Mouse (Mus musculus): Measurements from ENCODE around the gene Bcat1. TPM values are rescaled to one million over a fixed set of nuclear protein-coding genes. Genes with fewer than 3 reads are reported as not detected.
A peak's percentile ranks its signal among the peaks of the same experiment; 100 is the strongest.

The Bcat1 gene
- polyA plus RNA-seq, 1 experiment = 1.9 TPM

DNA sequence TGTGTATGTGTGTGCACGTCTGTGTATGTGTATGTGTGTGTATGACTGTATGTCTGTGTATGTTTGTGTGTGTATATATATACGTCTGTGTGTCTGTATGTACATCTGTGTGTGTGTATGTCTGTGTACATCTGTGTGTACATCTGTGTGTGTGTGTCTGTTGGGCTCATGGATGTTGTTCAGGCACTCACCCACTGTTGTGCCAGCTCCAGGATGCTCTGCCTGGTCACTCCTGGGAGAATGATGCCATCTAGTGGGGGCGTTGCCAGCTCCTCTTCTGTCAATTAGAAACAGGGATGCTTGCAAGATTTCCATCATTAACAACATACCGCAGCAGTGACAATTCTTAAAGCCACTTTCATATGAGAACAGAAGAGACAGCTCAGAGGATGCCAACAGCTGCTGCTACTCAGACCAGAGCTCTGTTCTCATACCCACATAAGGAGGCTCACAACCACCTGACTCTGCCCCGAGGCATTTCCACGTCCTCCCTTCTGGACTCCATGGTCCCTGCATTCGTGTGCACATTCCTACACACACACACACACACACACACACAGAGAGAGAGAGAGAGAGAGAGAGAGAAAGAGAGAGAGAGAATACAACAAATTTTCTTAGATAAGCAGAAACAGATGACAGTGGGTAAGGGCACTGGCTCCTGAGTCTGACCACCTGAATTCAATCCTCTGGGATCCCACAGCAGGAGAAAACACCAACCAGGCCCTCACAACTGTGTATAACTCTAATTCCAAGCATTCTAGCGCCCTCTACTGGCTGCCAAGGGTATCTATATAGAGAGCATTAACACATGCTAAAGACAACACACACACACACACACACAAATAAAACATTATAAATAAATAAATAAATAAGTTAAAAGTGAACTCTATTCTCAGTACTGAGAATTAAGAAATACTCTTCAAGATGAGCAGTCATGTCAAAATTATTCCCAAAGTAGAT, 65.8 kb downstream of the Bcat1 start:
- Histone ChIP-seq H3K27me3 (ENCODE audit: control insufficient read depth, insufficient read depth, low read length) (no peaks in the 10 kb centered on the region), H3K4me3 (ENCODE audit: control insufficient read depth, insufficient read depth, low read length) (no peak overlapping the region), H3K27ac (ENCODE audit: control insufficient read depth, insufficient read depth, low read length) (no peak overlapping the region), H3K36me3 (ENCODE audit: control insufficient read depth, insufficient read depth, low read length) (no peaks in the 10 kb centered on the region), H3K4me1 (replicated peaks; ENCODE audit: control insufficient read depth, insufficient read depth, low read length) (no peaks in the 10 kb centered on the region)
- WGBS = 79% methylated on average over 8 of the region's 8 CpGs
- peak; percentile 41 for DNase-seq
- TF ChIP-seq POLR2A (IDR thresholded peaks at IDR 0.05; ENCODE audit: control insufficient read depth, extremely low read depth, insufficient read depth, low read length, poor library complexity) = no peak
- TF ChIP-seq CTCF (IDR thresholded peaks at IDR 0.05; ENCODE audit: borderline replicate concordance, control insufficient read depth, extremely low read depth, insufficient read depth, low read length, poor library complexity) = no peak

DNA sequence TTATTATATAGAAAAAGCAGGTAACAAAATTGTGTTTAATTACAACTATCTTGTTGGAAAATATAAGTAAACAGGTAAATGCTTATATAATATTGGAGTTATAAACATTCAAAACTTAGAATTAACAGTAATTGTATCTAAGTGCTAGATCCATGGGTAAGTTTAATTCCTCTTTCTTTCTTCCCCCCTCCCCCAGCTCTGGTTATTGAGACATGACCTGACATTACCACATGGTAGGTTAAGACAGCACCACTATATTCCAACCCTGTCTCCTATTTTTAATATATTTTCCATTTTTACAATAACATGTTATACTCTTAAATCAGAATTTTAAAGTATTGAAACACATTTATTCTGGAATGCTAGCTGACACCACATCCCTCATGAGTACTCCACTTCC, 72.5 kb downstream of the Bcat1 start:
- H3K27me3 ChIP-seq (ENCODE audit: control insufficient read depth, insufficient read depth, low read length) = no peaks in the 10 kb centered on the region
- no peak overlapping the region for H3K27ac ChIP-seq (ENCODE audit: control insufficient read depth, insufficient read depth, low read length)
- no peak for DNase-seq
- no peak for TF ChIP-seq POLR2A (IDR thresholded peaks at IDR 0.05; ENCODE audit: control insufficient read depth, extremely low read depth, insufficient read depth, low read length, poor library complexity)
- no peak for TF ChIP-seq CTCF (IDR thresholded peaks at IDR 0.05; ENCODE audit: borderline replicate concordance, control insufficient read depth, extremely low read depth, insufficient read depth, low read length, poor library complexity)
- no peak overlapping the region for H3K4me3 ChIP-seq (ENCODE audit: control insufficient read depth, insufficient read depth, low read length)
- H3K36me3 ChIP-seq (ENCODE audit: control insufficient read depth, insufficient read depth, low read length) = no peaks in the 10 kb centered on the region
- H3K4me1 ChIP-seq (replicated peaks; ENCODE audit: control insufficient read depth, insufficient read depth, low read length) = no peaks in the 10 kb centered on the region

DNA sequence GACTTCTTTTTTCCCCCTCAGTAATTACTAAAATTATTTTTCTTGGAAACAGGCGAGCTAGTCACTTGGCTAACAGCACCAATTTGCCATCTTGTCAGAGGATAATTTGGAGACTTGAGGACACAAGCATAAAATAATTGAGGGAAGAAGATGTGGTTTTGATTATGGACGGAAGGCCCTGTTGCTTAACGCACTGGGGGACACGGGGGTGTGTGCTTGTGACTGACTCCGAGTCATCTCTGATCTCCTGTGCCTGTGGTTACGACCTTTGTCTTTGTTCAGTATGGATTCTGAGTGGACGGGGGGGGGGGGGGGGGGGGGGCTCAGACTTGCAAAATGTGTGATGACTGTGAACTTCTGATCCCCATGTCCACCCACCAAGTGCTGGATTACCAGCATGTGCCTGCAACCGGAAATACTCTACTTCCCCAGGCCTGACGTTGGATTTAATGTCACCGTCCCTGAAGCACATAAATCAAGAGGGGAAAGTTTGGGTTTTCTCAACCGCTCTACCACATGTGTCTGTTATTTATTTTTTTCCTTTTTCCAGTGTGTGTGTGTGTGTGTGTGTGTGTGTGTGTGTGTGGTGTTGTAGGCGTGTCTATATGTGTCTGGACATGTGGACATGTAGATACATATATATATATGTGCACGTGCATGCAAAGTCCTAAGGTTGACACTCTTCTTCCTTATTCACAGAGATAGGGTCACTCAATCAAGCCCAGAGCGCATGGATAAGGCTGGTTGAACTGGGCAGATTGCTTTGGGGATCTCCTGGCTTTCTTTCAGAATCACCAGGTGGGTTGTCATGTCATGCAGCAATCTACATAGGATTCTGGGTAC, 73.7 kb downstream of the Bcat1 start:
- no peak for DNase-seq
- WGBS = 43% methylated on average over 14 of the region's 14 CpGs
- Histone ChIP-seq H3K27ac (ENCODE audit: control insufficient read depth, insufficient read depth, low read length) (no peak overlapping the region), H3K36me3 (ENCODE audit: control insufficient read depth, insufficient read depth, low read length) (no peaks in the 10 kb centered on the region), H3K27me3 (ENCODE audit: control insufficient read depth, insufficient read depth, low read length) (no peaks in the 10 kb centered on the region), H3K4me3 (ENCODE audit: control insufficient read depth, insufficient read depth, low read length) (no peak overlapping the region), H3K4me1 (replicated peaks; ENCODE audit: control insufficient read depth, insufficient read depth, low read length) (no peaks in the 10 kb centered on the region)
- no peak for TF ChIP-seq POLR2A (IDR thresholded peaks at IDR 0.05; ENCODE audit: control insufficient read depth, extremely low read depth, insufficient read depth, low read length, poor library complexity)

DNA sequence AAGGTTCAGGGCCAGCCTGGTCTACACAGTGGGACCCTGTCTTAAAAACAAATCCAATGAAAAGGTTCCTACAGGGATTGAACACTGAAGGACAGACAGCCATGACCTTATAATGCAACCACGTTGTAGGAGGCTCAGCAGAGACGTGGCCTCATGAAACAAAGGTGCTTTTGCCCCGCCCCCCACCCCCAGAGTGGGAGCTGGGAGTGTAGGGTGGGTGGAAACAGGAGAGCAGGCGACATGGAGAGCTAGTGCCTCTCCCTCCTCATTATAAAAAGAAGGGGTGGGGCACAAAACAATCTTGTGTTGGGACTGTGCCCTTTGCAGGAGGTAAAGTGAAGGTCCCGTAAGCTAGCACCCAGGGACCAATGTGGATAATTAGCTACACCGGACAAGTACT, 74.5 kb downstream of the Bcat1 start:
- no peak for DNase-seq
- no peaks in the 10 kb centered on the region for H3K4me1 ChIP-seq (replicated peaks; ENCODE audit: control insufficient read depth, insufficient read depth, low read length)
- no peak overlapping the region for H3K4me3 ChIP-seq (ENCODE audit: control insufficient read depth, insufficient read depth, low read length)
- no peak overlapping the region for H3K27ac ChIP-seq (ENCODE audit: control insufficient read depth, insufficient read depth, low read length)
- no peaks in the 10 kb centered on the region for H3K27me3 ChIP-seq (ENCODE audit: control insufficient read depth, insufficient read depth, low read length)
- no peaks in the 10 kb centered on the region for H3K36me3 ChIP-seq (ENCODE audit: control insufficient read depth, insufficient read depth, low read length)
- no peak for TF ChIP-seq POLR2A (IDR thresholded peaks at IDR 0.05; ENCODE audit: control insufficient read depth, extremely low read depth, insufficient read depth, low read length, poor library complexity)
- TF ChIP-seq CTCF (IDR thresholded peaks at IDR 0.05; ENCODE audit: borderline replicate concordance, control insufficient read depth, extremely low read depth, insufficient read depth, low read length, poor library complexity) = no peak
- WGBS = 81% methylated on average over 6 of the region's 6 CpGs

DNA sequence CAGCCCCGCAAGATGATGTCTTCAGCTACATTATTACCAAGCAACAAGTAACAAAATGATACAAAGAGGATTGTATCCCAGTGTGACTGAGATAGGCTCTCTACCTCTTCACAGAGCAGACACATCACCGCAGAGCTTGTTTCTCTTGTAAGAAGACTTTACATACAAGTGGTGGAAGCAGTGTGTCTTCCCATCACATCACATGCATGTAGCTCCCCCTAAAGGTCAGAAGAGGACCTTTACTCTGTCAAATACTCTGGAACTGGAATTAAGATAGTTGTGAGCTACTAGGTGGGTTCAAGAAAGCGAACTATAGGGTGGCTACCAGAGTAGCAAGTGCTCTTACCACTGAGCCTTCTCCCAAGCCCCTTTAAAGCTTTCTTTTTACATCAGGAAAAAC, 78.8 kb downstream of the Bcat1 start:
- 82% methylated on average over 3 of the region's 3 CpGs for WGBS
- Histone ChIP-seq H3K4me1 (replicated peaks; ENCODE audit: control insufficient read depth, insufficient read depth, low read length) (no peaks in the 10 kb centered on the region), H3K4me3 (ENCODE audit: control insufficient read depth, insufficient read depth, low read length) (no peak overlapping the region), H3K27me3 (ENCODE audit: control insufficient read depth, insufficient read depth, low read length) (no peaks in the 10 kb centered on the region), H3K36me3 (ENCODE audit: control insufficient read depth, insufficient read depth, low read length) (no peaks in the 10 kb centered on the region), H3K27ac (ENCODE audit: control insufficient read depth, insufficient read depth, low read length) (no peak overlapping the region)
- DNase-seq = no peak
- no peak for TF ChIP-seq POLR2A (IDR thresholded peaks at IDR 0.05; ENCODE audit: control insufficient read depth, extremely low read depth, insufficient read depth, low read length, poor library complexity)
- no peak for TF ChIP-seq CTCF (IDR thresholded peaks at IDR 0.05; ENCODE audit: borderline replicate concordance, control insufficient read depth, extremely low read depth, insufficient read depth, low read length, poor library complexity)

DNA sequence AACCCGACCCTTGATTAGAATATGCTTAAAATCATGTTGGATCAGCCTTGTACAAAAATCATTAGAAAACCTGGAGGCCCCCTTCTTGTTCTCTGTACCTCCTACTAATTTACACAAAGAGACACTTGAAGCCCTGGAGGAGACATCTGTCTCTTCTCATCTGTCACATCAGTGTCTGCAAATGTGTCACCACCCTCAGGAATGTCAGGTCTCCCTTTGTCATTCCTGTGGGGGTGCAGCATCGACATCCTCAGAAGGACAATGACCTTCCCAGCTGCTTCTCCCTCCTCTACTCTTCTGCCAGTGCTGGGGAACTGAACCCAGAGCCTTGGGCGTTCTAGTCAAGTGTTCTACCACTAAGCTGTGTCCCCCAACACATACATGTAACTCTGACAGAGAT, 83.9 kb downstream of the Bcat1 start:
- WGBS = 84% methylated on average over 3 of the region's 3 CpGs
- TF ChIP-seq POLR2A (IDR thresholded peaks at IDR 0.05; ENCODE audit: control insufficient read depth, extremely low read depth, insufficient read depth, low read length, poor library complexity) = no peak
- TF ChIP-seq CTCF (IDR thresholded peaks at IDR 0.05; ENCODE audit: borderline replicate concordance, control insufficient read depth, extremely low read depth, insufficient read depth, low read length, poor library complexity) = no peak
- DNase-seq = no peak
- no peaks in the 10 kb centered on the region for H3K27me3 ChIP-seq (ENCODE audit: control insufficient read depth, insufficient read depth, low read length)
- no peak overlapping the region for H3K27ac ChIP-seq (ENCODE audit: control insufficient read depth, insufficient read depth, low read length)
- no peak overlapping the region for H3K4me3 ChIP-seq (ENCODE audit: control insufficient read depth, insufficient read depth, low read length)
- H3K36me3 ChIP-seq (ENCODE audit: control insufficient read depth, insufficient read depth, low read length) = no peaks in the 10 kb centered on the region
- peaks cover 8% of the 10 kb centered on the region; the same call in 1 of the 2 replicates for H3K4me1 ChIP-seq (replicated peaks; ENCODE audit: control insufficient read depth, insufficient read depth, low read length)
